Mouse (Mus musculus) erythroid progenitor cell, adult 5-6 weeks (primary cell): ENCODE results near the gene Camk1. TPM values are rescaled to one million over a fixed set of nuclear protein-coding genes. Genes with fewer than 3 reads are reported as not detected.
"Not testable (repeated sequence)": the region's sequence is repeated elsewhere in the genome, so short reads cannot be mapped to it uniquely, and the experiment has no call there.

Experiments used
- ATAC-seq: replicated peaks from 2 replicates; pipeline ENCODE4 v1.8.0; 2016; ENCODE audit warnings: moderate number of reproducible peaks, mild to moderate bottlenecking, moderate TSS enrichment, inconsistent platforms; ENCODE audit not compliant: poor library complexity, low FRiP score, severe bottlenecking
- total RNA-seq, 2 experiments: library from RNA; stranded (forward) in 1 of 2; stranded (reverse) in 1 of 2; fragments of 150-400 nt in 1 of 2; fragments of 186-747, 209-891 nt in 1 of 2; gene quantifications; 2 replicates each; pipeline versions ENCODE4 v1.2.3 to v1.2.4; 2015 to 2017; ENCODE audit warnings: low replicate concordance in 2 of 2

Gene Camk1
- total RNA-seq, 2 experiments from 2014 or later: 8.5 to 8.8 TPM

- ATAC-seq: no peak
Observed at GRCm38 (mm10) chr6:113364518-113365135, 20.8 kb upstream of the Camk1 start.

GRCm38 (mm10) chr6:113362241-113362640 is 18.5 kb upstream of the Camk1 start:
- ATAC-seq: no peak

GRCm38 (mm10) chr6:113361476-113361875 is 17.7 kb upstream of the Camk1 start:
- no peak for ATAC-seq

- ATAC-seq: no peak
Observed at GRCm38 (mm10) chr6:113353696-113354095, 9.9 kb upstream of the Camk1 start.

GRCm38 (mm10) chr6:113352820-113353219 is 9.0 kb upstream of the Camk1 start:
- ATAC-seq: no peak

- ATAC-seq: no peak
Observed at GRCm38 (mm10) chr6:113351653-113352052, 7.9 kb upstream of the Camk1 start.

GRCm38 (mm10) chr6:113351161-113351560 is 7.4 kb upstream of the Camk1 start:
- ATAC-seq: no peak

- ATAC-seq: no peak
Observed at GRCm38 (mm10) chr6:113350538-113350937, 6.8 kb upstream of the Camk1 start.

- ATAC-seq: no peak
Observed at GRCm38 (mm10) chr6:113346897-113347296, 3.1 kb upstream of the Camk1 start.

GRCm38 (mm10) chr6:113344321-113344720 is 537 bp upstream of the Camk1 start:
- no peak for ATAC-seq

GRCm38 (mm10) chr6:113342297-113342696 is 1.5 kb downstream of the Camk1 start:
- ATAC-seq: no peak

- no peak for ATAC-seq
Observed at GRCm38 (mm10) chr6:113341574-113341973, 2.2 kb downstream of the Camk1 start.

GRCm38 (mm10) chr6:113336852-113337620 is 6.7 kb downstream of the Camk1 start:
- no peak for ATAC-seq

GRCm38 (mm10) chr6:113334216-113334615 is 9.6 kb downstream of the Camk1 start:
- ATAC-seq: no peak

GRCm38 (mm10) chr6:113333137-113333950 is 10.4 kb downstream of the Camk1 start:
- no peak for ATAC-seq

GRCm38 (mm10) chr6:113332734-113333133 is 11.1 kb downstream of the Camk1 start:
- ATAC-seq: not testable (repeated sequence)

- no peak for ATAC-seq
Observed at GRCm38 (mm10) chr6:113331721-113332120, 12.1 kb downstream of the Camk1 start.

- ATAC-seq: no peak
Observed at GRCm38 (mm10) chr6:113330547-113330946, 13.2 kb downstream of the Camk1 start.

GRCm38 (mm10) chr6:113329396-113329795 is 14.4 kb downstream of the Camk1 start:
- no peak for ATAC-seq

- peak; percentile 95 for ATAC-seq
Observed at GRCm38 (mm10) chr6:113326533-113327315, 17.1 kb downstream of the Camk1 start, which contains the start of gene Ogg1. Ogg1 (plus strand) TSS chr6:113326972.
